Mouse (Mus musculus): ENCODE data around the gene 2210010C04Rik.
"Not testable (repeated sequence)": the region's sequence is repeated elsewhere in the genome, so short reads cannot be mapped to it uniquely, and the experiment has no call there.

The 2210010C04Rik gene

GRCm38 (mm10) chr6:41018629-41019028 lies 16.7 kb downstream of the 2210010C04Rik start:
- no peak for DNase-seq

- no peak for DNase-seq
Measured at GRCm38 (mm10) chr6:41015065-41015464, 20.2 kb downstream of the 2210010C04Rik start.

- DNase-seq = not testable (repeated sequence)
Measured at GRCm38 (mm10) chr6:40999379-40999778, 35.9 kb downstream of the 2210010C04Rik start, which contains the start of gene Gm2663. Gm2663 (minus strand) TSS chr6:40999479.

Measured in cerebellum, postnatal 14 days (tissue).